11 mouse cellular contexts compared by ENCODE assay signal in the genomic region with DNA sequence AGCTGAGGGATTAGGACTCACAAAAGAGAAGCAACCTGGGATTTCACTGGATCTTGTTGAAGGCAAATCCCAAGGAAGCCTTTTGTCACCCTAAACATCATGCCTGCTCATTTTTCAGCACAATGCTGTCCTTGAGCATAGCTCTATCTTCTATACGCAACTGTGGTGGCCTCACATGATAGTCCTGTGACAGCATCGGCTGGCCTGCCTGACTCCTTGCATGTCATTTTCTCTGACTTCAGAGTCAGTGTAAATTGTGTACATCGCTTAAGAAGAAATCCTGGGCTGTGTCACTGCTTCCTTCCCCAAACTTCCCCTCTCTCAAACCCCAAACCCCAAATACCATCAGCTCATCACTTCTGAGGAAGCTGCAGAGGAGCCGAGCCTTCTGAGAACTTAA.
DNase-seq lines count a peak whose midpoint lies in the region; ATAC-seq and TF ChIP-seq lines count a peak whose summit lies in the region.
"Had no signal": no experiment of that assay in that cellular context is flagged by ENCODE, and none has a peak within 500 bp of the region (broad histone marks: within the 10 kb centered on the region; RNA-seq: fewer than 3 reads in every experiment).

No protein-coding gene starts in this region.

- H3K4me2 ChIP-seq in heart, embryonic 16.5 days (ENCODE audit: low read depth, low read length), result no peak overlapping the region
- H3K4me2 ChIP-seq in stomach, embryonic 15.5 days, result no peak overlapping the region
- no peak overlapping the region for H3K4me2 ChIP-seq in stomach, postnatal 0 days (replicated peaks; ENCODE audit: low read depth)
- H3K4me2 ChIP-seq: forebrain, embryonic 12.5 days; limb, embryonic 15.5 days had no signal

- H3K9me3 ChIP-seq in heart, embryonic 16.5 days (replicated peaks; ENCODE audit: control insufficient read depth, low read length), result no peaks in the 10 kb centered on the region
- H3K9me3 ChIP-seq in stomach, embryonic 15.5 days, result no peaks in the 10 kb centered on the region
- H3K9me3 ChIP-seq in stomach, postnatal 0 days (ENCODE audit: control insufficient read depth, low read length), result no peaks in the 10 kb centered on the region
- H3K9me3 ChIP-seq: forebrain, embryonic 12.5 days; limb, embryonic 15.5 days had no signal

- no peaks in the 10 kb centered on the region for H3K27me3 ChIP-seq in heart, embryonic 16.5 days (ENCODE audit: control insufficient read depth, insufficient read depth, low read length)
- H3K27me3 ChIP-seq in stomach, embryonic 15.5 days (replicated peaks), result no peaks in the 10 kb centered on the region
- no peaks in the 10 kb centered on the region for H3K27me3 ChIP-seq in stomach, postnatal 0 days (ENCODE audit: control insufficient read depth, insufficient read depth, low read length)
- H3K27me3 ChIP-seq: forebrain, embryonic 12.5 days; limb, embryonic 15.5 days had no signal

- TF ChIP-seq EP300 in stomach, postnatal 0 days (optimal IDR thresholded peaks at IDR 0.05), result no peak

- DNase-seq in heart, adult 9 months (ENCODE audit: low spot score in 2 of 2), result no peak
- DNase-seq in stomach, postnatal 0 days (ENCODE audit: low spot score), result no peak
- no peak for DNase-seq in adrenal gland, postnatal 4 days (ENCODE audit: low spot score in 2 of 2)
- DNase-seq in cerebellum, postnatal 36 days, result no peak
- no peak for DNase-seq in gastrocnemius, postnatal 10 days
- DNase-seq: cerebellum, postnatal 10 days had no signal

- no peak overlapping the region for H3K9ac ChIP-seq in heart, embryonic 16.5 days (ENCODE audit: low read length)
- no peak overlapping the region for H3K9ac ChIP-seq in stomach, embryonic 15.5 days
- no peak overlapping the region for H3K9ac ChIP-seq in stomach, postnatal 0 days (ENCODE audit: low read length)
- H3K9ac ChIP-seq: forebrain, embryonic 12.5 days; limb, embryonic 15.5 days had no signal

- no peak overlapping the region for H3K4me3 ChIP-seq in heart, embryonic 16.5 days (ENCODE audit: low read length)
- no peak overlapping the region for H3K4me3 ChIP-seq in stomach, embryonic 15.5 days (replicated peaks)
- H3K4me3 ChIP-seq in stomach, postnatal 0 days (ENCODE audit: low read depth, low read length), result no peak overlapping the region
- H3K4me3 ChIP-seq: forebrain, embryonic 12.5 days; limb, embryonic 15.5 days had no signal

- no peak for ATAC-seq in heart, embryonic 16.5 days (replicated peaks; ENCODE audit: extremely low read depth, insufficient read depth, low FRiP score)
- ATAC-seq in stomach, embryonic 15.5 days (ENCODE audit: insufficient read depth, low FRiP score, low read depth), result no peak
- no peak for ATAC-seq in stomach, postnatal 0 days (ENCODE audit: low FRiP score, low TSS enrichment)
- peak; percentile 96 for ATAC-seq in megakaryocyte, adult 5-6 weeks (ENCODE audit: poor library complexity, severe bottlenecking)

- H3K27ac ChIP-seq in heart, embryonic 16.5 days (ENCODE audit: low read length), result 0 out of 2 replicates have a peak overlapping the region, but pooled peaks have one; percentile 19
- H3K27ac ChIP-seq in stomach, embryonic 15.5 days, result peak overlapping the region; percentile 59; the same call in 1 of the 2 replicates
- no peak overlapping the region for H3K27ac ChIP-seq in stomach, postnatal 0 days (replicated peaks)
- H3K27ac ChIP-seq: forebrain, embryonic 12.5 days; limb, embryonic 15.5 days had no signal

- WGBS in heart, embryonic 16.5 days, result 48% methylated on average over 4 of the region's 4 CpGs
- 45% methylated on average over 4 of the region's 4 CpGs for WGBS in stomach, embryonic 15.5 days
- 59% methylated on average over 4 of the region's 4 CpGs for WGBS in stomach, postnatal 0 days

- TF ChIP-seq CTCF in stomach, postnatal 0 days (IDR thresholded peaks at IDR 0.05; ENCODE audit: low read depth), result no peak

- peaks cover 3% of the 10 kb centered on the region; the same call in 1 of the 2 replicates for H3K4me1 ChIP-seq in heart, embryonic 16.5 days (ENCODE audit: control insufficient read depth, insufficient read depth, low read length)
- H3K4me1 ChIP-seq in stomach, embryonic 15.5 days, result 0 out of 2 replicates have a peak, but pooled peaks cover 6% of the 10 kb centered on the region
- H3K4me1 ChIP-seq in stomach, postnatal 0 days (replicated peaks; ENCODE audit: control insufficient read depth, insufficient read depth), result no peaks in the 10 kb centered on the region
- H3K4me1 ChIP-seq: limb, embryonic 15.5 days had no signal

- no peaks in the 10 kb centered on the region for H3K36me3 ChIP-seq in heart, embryonic 16.5 days (ENCODE audit: control insufficient read depth, insufficient read depth)
- no peaks in the 10 kb centered on the region for H3K36me3 ChIP-seq in stomach, embryonic 15.5 days
- H3K36me3 ChIP-seq in stomach, postnatal 0 days (ENCODE audit: control insufficient read depth, insufficient read depth, low read length), result no peaks in the 10 kb centered on the region
- H3K36me3 ChIP-seq: forebrain, embryonic 12.5 days; limb, embryonic 15.5 days had no signal
